Mouse (Mus musculus): Measurements from ENCODE around the gene Sppl3.
"Not testable (repeated sequence)": the region's sequence is repeated elsewhere in the genome, so short reads cannot be mapped to it uniquely, and the experiment has no call there.

Sppl3 gene

DNA sequence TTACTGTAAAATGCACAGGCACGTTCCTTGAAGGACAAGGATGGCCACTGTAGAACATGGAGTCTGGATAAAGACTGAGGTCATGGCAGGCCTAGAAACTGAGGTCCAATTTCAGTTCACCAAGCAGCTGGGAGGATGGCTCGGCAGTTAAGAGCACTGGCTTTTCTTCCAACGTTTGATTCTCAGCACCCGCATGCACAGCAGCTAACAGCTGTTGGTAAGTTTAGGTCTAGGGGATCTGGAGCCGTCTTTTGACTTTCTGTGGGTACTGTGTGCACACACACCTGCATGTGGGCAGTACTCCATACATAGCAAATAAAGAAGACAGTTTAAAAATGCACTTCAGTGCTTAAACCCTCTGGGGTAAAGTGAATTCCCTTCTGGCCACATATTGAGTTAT lies 70.7 kb downstream of the Sppl3 start:
- DNase-seq: no peak

DNA sequence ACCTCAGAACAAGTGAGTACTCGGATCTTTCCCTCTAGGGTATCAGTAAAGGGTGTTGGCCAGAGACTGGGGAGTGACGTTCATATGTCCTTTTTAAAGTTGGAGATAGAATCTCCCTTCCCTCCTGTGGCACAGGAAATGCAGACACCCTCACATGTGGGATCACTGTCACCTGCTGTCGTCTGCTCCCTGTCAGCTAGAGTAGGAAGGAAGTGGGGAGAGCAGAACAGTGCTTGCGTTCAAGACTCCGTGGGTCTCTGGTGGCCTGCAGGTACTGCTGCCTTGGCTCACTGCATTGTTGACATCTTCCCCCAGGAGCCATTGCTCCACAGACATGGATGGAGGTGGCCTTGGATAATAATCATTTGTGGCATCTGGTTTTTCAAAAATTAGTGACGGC lies 72.6 kb downstream of the Sppl3 start:
- DNase-seq: no peak

DNA sequence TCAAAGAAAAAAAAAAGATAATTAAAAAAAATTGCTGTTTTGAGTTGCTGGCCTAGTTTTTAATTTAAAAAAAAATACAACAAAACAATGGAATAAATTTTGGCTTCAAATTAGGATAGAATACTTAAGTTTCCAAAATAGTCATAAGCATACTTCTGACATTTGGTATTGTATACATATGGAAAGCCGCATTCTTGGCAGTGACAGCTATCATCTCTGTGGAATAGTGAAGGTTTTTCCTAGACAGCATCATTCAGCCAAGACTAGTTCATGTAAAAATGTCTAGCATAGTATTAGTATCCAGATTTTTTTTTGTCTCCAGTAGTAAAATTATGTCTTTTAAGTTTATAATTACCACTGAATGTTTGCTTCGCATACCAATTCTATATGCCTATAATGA lies 74.7 kb downstream of the Sppl3 start:
- no peak for DNase-seq

DNA sequence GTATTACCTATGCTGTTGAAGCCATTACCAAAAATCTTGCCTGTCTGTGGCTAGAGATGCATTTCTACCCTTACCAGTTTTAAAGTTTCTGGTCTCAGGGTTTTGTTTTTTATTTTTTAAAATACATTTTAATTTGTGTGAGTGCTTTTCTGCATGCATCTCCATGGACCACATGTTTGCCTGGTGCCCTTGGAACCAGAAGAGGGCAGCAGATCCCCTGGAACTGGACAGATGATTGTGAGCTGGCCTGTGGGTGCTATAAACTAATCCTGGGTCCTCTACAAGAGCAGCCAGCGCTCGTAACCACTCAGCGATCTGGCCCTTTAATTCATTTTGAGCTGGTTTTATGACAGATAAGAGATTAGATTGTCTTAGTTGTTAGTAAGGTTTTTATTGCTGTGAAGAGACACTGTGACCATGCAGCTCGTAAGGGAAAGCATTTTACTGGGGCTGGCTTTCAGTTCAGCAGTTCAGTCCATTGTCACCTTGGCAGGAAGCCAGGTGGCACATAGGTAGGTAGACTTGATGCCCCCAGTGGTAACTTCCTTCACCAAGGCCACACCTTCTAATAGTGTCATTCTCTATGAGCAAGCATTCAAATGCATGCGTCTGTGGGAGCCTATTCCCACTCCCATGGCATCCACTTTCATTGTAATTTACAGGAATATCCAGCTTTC lies 78.8 kb downstream of the Sppl3 start:
- no peak for DNase-seq

DNA sequence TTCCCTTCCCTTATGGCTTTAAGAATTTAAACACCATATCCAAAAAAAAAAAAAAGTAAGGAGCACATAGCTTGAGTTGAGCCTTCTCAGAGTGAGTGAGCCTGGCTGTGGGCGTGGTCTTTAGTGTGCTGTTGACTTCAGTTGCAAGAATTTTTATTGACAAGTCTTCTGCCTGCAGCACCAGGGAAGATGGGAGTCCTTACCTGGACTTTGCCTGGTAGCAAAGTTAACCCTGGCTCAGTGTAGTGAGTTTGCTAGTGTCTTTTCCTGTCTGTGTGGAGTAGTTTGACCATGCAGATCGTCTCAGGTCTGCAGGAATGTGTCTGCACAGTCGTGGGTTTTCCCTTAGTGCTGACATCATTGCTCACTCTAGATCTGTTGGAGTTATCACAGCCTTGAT lies 80.1 kb downstream of the Sppl3 start:
- no peak for DNase-seq

DNA sequence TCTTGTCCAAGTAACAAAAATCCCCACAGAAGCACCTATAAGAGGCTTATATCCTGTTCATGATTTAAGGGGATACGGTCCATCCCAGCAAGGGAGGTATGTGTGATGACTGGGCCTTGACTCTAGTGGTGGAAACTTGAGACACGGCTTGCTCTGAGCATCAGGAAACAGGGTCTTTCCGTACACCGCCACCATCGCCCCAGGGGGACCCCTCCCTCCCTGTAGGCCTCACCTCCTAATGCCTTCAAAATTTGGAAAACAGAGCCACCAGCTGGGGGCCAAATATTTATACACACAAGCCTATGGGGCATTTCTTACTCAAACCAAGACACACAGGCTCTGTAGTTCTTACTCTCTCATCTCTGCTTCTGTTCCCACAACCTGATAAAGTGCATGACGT lies 80.8 kb downstream of the Sppl3 start:
- no peak for DNase-seq

DNA sequence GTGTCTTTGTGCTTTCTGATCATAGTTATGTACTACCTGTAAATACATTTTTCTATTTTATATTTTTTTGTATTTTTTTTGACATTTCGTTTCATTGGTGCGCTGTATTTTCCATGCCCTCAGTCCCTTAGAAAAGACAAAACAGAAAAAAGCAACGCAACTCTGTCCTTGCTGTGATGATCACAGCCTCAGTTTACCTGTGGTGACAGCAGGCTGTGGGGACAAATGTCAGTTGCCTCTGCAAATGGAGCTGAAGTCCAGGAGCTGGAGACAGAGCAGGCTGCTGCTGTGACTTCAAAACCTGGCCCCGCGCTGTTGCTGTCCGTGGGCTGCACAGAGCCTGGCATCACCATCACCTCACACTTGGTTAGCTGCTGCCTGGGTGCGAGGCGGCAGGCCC lies 87.3 kb downstream of the Sppl3 start, which contains the start of gene Gm10401:
Gene Gm10401, minus strand, starts transcription at position 101 of the 400 bp plus-strand sequence.
- no peak for DNase-seq

DNA sequence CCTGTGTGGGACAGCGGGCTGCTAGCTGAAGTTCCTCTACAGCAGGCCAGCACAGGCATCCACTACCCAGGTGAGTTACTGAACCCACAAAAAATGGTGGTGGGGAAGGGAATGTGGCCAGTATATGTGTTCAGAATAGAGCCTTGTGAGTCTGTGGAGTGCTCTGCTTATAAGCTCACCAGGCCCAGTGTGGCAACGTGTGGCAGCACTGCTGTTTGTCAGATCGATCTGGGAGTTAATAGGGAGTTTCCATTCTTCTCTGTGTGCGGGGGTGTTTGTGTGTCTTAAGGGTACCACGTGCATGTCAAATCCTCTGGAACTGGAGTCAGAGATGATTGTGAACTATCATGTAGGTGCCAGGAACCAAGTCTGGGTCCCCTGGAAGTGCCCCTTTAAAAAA lies 88.6 kb downstream of the Sppl3 start:
- DNase-seq: no peak

DNA sequence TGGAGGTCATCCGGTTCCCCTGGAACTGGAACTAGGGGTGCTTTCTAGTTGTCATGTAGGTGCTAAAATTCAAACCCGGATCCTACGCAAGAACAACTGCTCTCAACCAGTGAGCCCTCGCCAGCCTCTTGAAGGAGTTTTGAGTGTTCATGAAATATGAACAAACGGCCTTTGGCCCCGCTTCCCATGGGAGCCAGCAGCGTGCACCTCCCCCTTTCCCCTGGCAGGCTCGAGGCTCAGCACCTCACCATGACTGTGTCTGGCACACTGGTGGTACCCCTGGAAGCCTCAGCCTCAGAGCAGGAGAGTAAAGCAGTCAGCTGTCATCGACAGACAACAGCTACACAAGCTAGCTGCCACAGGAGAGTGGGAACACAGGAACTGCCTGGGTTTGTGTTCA lies 89.1 kb downstream of the Sppl3 start:
- DNase-seq: peak in 1 of 2 experiments; percentile 32

DNA sequence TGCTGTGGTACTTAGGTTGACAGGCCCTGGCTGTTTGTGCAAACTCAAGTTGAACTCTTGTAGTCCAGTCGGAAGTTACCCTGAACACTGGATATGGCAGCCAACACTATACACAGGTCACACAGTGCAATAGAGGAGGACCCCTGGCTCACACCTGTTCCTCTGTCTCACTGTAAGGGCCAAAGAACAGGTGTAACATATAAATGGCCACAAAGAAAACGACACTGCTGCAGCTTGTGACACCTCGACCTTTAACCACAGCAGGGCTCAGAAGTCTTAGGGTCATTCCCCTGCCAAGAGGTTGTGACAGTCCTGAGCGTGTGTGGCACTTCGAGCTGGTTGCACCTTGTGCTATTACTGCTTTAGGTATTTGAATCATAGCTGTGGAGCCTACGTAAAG lies 89.5 kb downstream of the Sppl3 start:
- peak in 1 of 2 experiments; percentile 29 for DNase-seq

DNA sequence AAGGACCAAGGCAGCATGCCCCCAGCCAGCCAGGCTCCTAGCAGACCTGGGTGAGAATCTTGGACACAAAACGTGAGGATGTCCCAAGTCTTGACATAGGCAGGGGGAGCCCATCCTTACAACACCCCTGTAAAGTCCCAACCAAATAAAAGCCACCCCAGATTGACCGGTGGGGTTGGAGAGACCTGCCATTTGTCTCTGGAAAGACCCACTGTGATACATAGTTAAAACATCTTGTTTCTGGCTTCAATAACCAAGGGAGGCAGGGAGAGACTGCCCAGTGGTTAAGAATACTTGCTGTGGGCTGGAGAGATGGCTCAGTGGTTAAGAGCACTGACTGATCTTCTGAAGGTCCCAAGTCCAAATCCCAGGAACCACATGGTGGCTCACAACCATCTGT lies 91.3 kb downstream of the Sppl3 start:
- DNase-seq: peak in 1 of 2 experiments; percentile 21

DNA sequence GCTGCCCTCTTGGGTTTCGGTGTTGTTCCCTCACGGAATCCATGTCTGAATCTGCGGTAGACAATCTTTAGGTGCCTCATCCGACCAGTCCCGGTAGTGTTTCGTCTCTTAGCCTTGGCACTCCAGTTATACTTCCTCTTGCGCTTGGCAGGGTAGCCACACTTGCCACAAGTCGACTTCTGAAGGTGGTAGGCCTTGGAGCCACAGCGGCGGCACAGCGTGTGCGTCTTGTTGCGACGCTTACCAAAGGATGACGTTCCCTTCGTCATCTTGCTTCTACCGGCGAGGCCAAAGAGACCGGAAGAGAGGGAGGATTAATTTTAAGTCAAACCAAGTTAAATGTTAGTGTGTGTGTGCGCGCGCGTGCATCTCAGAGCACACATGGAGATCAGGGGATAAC lies 92.3 kb downstream of the Sppl3 start:
- not testable (repeated sequence) for DNase-seq

DNA sequence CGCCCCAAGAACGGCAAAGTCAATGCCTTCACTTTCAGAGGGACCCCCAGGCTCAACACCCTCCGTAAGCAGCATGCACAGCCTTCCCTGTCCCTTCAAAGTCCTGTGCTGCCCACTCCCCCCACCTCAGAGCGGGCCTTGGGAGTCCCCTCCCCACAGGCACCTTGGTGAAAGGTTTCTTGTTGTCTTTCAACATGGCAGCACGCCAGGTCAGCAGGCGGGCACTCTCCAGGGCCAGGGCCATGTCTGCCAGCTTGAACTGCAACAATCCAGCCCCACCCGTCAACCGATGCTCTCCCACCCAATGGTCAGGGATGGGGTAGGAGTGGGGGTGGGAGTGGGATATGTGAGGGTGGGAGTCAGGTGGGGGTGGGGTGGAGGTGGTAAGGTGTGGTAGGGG lies 100.2 kb downstream of the Sppl3 start:
- peak; percentile 14 to 59 for DNase-seq

DNA sequence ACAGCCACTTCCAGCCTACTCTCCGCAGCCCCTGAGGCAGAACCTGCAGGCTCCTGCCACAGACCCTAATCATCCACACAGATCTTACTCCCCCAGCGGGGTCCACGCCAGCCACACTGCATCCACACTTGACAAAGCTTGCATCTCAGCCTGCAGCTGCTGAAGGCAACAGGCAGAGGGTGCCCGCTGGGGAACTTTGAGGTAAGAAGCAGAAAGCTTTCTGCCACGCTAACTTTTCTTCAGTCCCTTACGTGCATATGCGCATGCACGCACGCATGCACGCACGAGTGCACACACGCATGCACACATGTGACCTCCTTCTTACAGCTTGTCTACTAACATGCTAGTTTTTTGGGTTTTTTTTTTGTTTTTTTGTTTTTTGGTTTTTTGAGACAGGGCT lies 102.3 kb downstream of the Sppl3 start:
- no peak for DNase-seq

DNA sequence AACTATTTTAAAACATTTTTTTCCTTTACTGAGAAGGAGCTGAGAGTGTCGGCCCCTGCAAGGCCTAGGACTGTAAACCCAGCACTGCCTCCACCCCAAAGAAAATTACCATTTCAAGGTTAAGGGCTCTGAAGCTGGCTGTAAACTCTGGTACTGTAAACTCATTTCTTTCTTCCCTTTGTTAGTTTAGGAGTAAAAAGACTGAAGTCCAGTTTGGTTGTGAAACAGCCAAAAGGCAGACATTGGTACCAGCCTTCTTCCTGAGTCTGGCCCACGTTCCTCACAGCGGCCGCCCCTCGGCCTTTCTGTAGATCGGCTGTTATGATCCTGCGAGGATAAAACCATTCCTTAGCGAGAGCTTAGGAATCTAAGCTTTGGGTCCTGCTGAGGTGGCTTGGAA lies 103.6 kb downstream of the Sppl3 start:
- DNase-seq: no peak

DNA sequence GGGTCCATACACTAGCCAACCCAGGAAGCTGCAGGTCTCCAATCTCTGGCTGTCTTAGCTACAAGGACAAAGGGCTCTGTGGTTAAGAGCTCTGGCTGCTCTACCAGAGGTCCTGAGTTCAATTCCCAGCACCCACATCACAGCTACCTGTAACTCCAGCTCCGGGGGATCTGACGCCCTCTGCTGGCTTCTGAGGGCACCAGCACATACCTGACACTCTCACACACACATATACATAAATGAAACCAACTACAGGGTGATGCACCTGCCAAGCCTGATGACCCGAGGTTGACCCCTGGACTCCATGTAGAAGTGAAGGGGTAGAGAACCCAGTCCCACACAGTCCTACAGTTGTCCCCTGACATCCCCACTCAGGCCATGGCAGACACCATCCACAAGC lies 105.5 kb downstream of the Sppl3 start:
- no peak for DNase-seq

DNA sequence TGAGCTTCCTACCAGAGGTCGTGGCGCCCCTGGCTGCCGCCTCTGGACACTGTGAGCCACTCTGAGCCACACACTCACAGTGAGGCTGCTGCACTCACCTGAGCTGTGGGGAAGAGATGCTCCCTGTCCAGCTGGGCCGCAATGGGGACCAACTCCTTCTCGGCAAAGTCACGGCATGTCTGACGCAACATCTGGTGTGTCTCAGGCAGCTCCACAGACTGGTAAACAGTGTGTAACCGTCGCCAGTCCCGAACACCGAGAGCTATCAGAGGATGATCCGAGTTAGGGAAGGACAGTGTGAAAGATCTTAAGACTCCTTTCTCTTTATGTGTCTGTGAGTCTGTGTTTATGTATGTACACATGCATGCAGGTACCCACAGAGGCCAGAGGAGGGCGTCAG lies 106.5 kb downstream of the Sppl3 start:
- DNase-seq: no peak

DNA sequence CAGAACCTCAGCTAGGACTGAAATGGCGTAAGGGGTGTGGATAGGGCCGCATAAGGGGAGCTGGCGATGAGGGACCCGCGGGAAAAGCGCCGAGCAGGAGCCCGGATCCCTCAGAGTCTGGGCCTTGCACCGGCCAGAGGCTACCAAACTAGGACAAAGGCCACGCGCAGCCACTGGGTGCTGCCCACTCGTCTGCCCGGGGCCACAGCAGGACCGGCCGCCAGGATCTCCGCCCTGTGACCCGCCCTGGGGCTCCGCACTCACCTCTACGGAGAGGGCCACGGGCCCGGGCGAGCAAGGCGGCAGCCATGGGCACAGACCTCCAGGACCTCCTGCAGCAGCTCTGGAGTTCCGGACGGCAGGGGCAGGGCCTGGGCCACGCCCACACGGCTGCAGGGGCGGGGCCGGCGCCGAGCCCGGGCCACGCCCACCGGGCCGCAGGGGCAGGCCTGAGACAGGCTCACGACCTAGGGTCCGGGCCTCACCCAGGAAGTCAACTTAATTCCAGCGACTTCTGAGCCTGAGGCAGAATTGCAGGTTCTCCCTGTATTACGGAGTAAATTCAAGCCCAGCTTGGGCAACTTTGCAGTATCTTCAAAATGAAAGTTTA lies 108.1 kb downstream of the Sppl3 start, which contains the start of gene Acads:
Gene Acads, minus strand, starts transcription at position 386 of the 610 bp plus-strand sequence.
- DNase-seq: peak; percentile 82 to 93

DNA sequence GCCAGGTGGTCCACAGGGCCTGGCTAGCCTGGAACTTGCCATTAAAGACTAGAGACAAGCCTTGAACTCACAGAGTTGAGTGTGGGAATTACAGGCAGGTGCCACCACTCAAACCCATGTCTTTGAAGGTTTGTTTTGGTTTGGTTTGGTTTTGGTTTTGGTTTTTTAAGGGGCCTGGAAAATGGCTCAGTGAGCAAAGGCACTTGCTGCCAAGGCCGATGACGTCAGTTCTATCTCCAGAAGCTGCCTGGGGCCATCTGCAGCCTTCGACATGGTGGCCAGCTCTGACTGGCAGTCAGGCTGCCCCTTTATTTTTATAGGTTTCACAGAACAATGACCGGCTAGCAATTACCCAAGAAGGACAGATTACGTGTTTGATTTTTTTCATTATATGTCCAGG lies 110.0 kb downstream of the Sppl3 start:
- DNase-seq: no peak

DNA sequence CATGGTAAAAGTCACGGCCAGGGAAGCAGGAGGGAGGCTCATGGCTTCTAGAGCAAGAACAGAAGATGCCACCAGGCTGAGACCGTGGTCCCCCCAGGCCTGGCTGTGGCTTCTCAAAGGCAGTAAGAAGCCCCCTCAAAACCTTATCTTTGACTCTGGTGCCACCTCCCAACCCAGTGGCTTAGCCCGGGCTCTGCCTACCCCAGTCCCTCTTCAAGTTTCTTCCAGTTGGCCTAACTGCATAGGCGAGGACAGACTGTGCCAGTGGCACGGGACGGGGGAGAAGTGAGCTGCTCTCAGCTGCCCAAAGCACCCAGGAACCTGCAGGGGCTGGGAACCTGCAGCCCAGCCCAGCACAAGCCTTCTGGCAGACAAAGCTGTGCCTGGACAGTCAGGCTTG lies 113.8 kb downstream of the Sppl3 start:
- no peak for DNase-seq

DNA sequence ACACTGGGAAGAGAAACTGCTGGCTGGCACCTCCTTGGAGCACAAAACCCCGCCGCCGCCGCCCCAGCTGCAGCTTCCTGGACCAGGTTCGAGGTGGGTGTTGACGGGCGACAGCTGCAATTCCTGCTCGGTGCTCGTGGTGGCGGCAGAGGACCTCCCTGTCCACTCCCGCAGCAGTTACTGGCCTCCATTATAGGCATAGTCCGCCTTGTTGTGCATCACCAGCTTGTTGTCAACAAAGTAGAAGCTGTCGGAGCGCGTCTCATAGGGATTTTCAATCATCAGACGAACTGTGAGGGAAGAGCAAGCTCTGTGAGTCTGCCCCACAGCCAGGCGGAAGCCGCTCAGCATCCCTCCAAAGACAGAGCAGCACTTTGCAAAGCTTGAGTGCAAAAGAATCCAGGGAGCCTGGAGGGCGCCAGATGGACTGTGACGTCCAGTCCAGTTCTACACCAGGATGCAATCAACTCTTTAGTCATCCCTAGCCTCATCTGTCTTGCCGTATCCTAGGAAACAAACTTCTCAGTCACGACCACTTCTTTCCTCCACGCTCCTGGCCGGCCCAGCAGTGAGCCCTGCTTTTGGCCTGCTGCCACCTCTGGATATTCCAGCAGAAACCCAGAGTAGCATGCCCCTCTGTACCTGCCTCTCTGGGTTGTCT lies 114.4 kb downstream of the Sppl3 start:
- peak; percentile 87 to 88 for DNase-seq

DNA sequence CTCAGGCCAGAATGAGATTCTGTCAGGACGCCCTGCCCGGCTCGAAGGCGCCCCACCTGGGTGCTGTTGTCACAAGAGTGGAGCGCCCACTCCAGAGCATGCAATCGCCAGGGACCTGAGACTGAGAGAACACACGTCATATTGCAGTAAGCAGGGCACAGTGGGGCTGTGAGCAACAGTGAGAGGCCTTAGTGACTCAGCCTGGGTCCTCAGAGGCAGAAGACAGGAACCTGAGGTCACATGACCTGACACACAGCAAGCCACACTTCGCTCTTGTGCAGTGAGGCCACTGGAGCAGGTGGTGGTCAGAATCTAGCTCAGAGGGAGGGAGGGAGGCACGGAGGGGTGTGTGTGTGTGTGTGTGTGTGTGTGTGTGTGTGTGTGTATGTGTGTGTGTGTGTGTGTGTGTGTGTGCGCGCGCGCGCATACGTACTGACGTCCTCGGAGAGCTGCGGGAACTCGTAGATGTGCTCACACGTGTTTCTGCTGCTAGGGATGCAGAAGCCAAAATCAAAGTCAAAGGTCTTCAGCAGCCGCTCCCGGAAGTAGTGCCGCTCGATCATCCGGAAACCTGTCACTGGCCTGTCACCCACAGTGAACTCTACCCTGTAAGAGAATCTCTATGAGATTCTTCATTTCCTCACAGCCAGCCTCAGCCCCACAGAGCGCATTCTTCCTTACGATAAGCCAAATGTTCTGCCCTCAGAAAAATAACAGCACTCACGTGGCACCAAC lies 115.8 kb downstream of the Sppl3 start:
- peak in 1 of 2 experiments; percentile 31 for DNase-seq

DNA sequence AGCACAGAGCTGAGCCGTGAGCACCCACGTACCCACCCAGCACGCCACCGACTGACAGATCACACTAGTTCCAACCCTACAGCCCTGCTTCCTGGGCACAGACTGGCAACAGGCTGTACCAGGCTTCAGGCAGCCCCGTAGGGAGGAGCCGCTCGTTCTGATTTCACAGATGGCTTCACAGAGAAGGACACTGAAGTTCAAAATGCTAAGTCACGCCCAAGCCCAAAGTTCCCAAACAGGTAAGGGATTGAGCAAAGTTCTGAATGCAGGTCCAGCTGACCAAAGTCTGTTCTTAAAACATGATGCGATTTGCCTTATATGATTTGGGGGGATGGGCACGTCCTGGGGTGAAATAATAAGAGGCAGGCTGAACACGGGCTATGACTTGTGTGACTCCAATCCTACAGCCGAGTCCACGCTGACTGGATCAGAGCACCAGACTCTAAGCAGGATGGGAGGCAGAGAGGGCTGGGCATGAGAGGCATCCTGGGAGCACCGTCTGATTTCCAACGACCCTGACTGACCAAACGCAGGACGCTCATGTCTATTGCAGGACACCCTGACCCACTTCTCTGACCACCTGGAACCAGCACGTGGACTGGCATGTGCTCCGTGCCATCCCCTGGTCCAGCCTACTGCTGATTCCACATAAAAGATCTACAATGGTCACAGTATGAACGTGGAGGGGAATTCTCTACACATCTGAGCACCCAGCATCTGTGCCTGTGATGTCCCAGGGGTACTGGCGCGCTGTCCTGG lies 116.7 kb downstream of the Sppl3 start:
- peak; percentile 80 to 92 for DNase-seq

Measured in kidney, postnatal 25 days (tissue).